Mouse (Mus musculus) cerebellum, adult 8-10 months (tissue): ENCODE results near the gene Tcap.
A peak's percentile ranks its signal among the peaks of the same experiment; 100 is the strongest.

Experiments
- DNase-seq: peaks from one replicate; pipeline ENCODE4 v3.0.0; 2022

Tcap gene

GRCm38 (mm10) chr11:98355732-98356299 is 27.8 kb upstream of the Tcap start:
- DNase-seq, result peak; percentile 62

DNA sequence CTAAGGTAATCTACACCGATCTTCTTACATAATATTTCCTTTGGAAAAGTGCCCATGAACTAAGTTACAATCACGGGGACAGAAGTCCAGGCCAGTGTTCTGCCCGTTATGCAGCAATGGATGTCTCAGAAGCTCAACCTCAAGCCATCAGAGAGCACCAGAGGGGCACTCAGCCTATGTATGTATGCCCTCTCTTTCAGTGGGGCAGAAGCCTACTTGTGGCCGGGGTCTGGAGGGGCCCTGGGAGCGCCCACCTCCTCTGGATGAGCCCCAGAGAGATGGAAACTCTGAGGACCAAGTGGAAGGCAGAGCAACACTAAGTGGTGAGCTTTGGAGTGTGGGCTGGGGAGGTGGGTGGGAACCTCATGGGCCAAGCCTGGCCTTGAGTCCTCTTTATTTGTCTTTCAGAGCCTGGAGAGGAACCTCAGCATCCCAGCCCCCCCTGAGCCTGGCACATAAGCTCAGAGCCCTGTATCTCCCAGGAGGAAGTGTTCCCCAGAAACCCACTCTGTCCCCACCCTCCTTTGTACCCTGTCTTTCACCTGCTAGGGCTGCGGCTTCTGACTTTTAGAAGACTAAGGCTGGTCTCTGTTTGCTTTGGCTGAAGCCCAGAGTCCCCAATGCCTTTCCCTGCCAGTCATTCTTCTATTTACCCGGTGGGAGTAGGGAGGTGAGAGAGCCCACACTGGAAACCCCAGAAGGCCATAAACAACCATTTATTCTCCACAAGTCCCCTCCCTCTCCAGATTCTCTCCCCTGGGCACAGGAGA is 26.8 kb upstream of the Tcap start:
- no peak for DNase-seq

GRCm38 (mm10) chr11:98357396-98358160 is 26.0 kb upstream of the Tcap start:
- DNase-seq, result no peak

- peak; percentile 81 for DNase-seq
These were observed 25.2 kb upstream of the Tcap start, which contains the start of gene Stard3 for GRCm38 (mm10) chr11:98358161-98359083. TSS of gene Stard3 (plus strand) at chr11:98358368.

GRCm38 (mm10) chr11:98360866-98361521 is 22.6 kb upstream of the Tcap start:
- no peak for DNase-seq

GRCm38 (mm10) chr11:98363817-98364216 is 19.8 kb upstream of the Tcap start:
- DNase-seq, result no peak

- no peak for DNase-seq
These were observed 19.2 kb upstream of the Tcap start for GRCm38 (mm10) chr11:98364410-98364809.

DNA sequence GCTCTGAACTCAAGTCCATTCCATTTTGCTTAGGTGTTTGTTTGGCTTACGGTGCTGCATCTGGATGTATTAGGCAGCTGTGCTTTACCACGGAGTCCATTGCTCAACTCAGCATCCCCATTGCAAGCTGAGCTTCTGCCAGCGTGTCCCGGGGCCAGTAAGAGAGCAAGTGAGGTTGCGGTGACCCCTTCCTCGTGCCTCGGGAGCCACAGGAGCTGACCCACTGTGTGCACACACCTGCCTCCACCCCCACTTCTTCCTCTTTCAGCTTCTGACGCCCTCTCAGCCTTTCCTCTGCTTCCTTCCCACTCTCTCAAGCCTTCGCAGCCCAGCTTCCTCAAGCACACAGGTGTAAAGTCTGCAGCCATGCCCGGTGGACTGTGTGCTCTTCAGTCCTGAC is 17.3 kb upstream of the Tcap start:
- DNase-seq, result no peak

DNA sequence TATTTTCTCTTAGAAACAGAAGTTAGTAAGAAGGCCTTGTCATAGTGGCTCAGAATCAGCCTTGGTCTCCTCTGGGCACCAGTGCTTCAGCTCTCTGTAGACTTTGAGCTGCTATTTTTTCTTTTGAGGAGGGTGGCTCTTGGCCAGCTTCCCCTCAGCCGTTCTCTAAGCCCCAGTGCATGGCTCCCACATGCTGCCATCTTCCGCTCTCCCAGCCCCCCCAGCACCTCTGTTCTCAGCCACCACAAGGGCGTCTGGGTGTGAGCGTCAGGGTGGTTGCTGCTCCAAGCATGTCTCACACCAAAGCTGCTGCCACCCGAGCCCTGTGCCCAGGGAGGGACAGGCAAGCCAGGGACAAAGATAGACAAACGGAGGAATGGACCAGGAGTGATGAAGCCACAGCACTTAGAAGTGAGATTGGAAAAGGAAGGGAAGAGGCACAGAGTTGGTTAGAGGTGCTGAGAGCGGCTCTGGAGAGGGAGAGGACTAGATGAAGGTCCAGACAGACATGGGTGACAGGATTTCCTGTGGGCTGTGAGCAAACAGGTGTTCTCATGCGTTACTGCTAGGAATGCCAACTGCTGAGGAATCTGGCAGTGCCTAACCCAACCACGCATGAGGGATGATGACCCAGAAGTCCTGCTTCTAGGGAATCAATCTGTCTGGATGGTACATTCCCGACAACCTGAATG is 16.3 kb upstream of the Tcap start:
- DNase-seq, result no peak

DNA sequence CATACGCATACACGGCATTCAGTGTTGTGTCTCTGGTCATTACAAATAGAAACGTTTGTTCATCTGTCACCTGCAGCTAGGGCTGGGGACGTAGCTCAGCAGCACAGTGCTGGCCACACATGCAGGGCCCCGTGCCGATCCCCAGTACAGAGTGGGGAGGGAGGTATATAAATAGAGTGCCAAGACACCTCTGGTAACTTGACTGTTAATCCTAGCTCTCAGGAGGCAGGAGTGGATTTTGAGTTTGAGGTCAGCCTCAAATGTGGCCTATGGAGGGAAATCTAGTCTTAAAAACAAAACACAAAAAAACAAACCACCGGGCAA is 15.8 kb upstream of the Tcap start:
- no peak for DNase-seq

GRCm38 (mm10) chr11:98369337-98369736 is 14.3 kb upstream of the Tcap start:
- DNase-seq, result peak; percentile 41

GRCm38 (mm10) chr11:98370588-98370987 is 13.0 kb upstream of the Tcap start:
- no peak for DNase-seq

DNA sequence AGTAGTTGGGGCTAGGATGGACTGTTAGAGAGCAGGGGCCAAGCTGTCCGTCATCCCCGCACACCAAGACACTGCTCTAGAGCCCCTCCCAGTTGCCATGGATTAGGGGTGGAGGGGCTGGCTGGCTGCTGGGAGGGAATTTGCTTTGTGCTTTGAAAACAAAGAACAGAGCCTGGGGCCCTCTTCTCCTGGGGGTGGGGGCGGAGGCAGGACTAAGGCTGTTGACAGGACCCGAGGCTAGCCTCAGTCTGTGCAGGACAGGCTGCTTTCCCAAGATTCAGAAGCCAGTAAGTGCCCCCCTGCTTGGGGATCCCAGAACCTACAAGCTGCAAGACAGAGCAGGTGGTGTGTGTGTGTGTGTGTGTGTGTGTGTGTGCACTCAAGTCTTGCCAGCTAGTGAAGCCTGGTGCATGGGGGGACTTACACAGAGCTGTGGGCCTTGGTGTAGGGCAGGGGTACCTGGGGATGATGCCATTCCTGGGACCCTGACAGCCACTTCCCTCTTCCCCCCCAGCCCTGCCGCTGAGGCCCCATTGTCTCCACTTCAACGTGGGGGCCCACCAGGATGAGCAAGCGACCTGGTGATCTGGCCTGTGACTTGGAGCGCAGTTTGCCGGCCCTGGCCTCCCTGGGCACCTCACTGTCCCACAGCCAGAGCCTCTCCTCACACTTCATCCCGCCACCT is 11.9 kb upstream of the Tcap start:
- DNase-seq, result no peak

GRCm38 (mm10) chr11:98372406-98372805 is 11.2 kb upstream of the Tcap start:
- DNase-seq, result peak; percentile 71

DNA sequence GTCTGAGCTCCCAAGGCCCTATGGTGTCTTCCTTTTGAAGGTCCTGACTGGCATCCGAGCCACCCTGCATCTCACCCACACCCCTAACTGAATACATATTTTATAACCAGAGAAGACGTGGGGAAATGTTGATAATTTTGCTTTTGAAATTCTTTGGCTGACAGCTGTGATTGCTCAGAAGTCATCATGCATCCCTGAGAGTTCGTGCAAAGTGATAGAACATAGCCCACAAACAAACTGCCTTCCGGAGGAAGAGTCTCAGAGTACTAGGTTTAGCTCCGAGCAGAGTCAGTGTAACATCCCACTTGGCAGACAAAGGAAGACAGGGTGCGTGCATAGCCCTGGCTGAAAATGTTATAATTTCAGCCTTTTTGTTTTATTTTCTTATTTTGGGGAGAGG is 10.4 kb upstream of the Tcap start:
- no peak for DNase-seq

GRCm38 (mm10) chr11:98374266-98374665 is 9.3 kb upstream of the Tcap start:
- DNase-seq, result no peak

DNA sequence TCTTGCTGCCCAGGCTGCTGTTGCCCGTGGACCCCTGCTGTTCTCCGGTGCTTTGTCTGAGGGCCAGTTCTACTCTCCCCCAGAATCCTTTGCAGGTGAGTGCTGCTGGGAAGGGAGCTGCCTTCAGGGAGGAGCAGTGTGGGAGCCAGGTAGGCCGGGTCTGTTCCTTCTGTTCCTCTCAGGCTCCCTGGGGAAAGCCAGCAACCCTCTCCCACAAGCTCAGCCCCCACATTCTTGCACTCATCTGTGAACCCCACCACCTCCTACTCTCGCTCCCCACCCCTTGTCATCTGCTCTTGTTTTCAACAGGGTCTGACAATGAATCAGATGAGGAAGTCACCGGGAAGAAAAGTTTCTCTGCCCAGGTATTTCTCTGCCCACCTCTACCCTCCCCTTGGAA is 6.9 kb upstream of the Tcap start:
- DNase-seq, result no peak

DNA sequence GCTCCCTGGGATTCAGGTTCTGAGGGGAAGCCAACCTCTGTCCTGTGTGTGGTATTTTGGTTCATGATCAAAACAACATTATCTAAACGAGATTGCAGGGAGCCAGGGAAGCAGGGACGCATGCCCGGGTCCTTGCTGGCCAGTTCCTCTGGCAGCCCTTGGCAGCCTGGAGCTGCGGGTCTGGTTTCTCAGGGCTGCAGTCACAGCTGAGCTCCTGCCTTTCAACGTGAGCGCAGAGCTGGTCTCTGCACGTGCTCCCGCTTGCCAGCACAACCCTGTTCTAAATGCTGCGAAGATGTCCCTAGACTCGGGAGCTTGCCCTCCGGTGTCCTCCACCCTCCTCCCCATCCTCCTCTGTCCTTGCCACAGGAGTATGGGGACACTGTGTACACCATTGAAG is 5.8 kb upstream of the Tcap start:
- no peak for DNase-seq

GRCm38 (mm10) chr11:98379379-98379778 is 4.2 kb upstream of the Tcap start:
- DNase-seq, result no peak

GRCm38 (mm10) chr11:98380106-98380505 is 3.5 kb upstream of the Tcap start:
- peak; percentile 60 for DNase-seq

DNA sequence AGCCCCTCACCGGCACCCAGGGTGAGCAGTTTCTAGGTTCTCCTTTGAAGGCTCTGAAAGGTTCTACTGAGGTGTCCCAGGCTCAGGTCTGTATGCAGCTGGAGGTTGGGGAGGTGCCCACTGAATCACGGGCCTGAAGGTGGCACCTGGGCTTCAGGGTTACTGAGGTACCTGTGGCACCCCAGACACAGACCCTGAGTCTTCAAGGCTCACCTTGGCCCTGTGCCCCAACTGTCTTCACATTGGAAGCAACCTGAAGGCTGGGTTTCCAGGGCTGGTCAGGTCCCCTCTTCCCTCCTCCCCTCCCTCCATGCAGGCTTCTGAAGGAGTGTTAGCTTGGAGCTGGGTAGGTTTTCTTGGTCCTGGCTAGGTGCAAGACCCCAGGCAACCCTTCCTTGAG is 2.0 kb upstream of the Tcap start:
- DNase-seq, result no peak
